Mouse (Mus musculus): ENCODE results near the gene Lrrc49.

The Lrrc49 gene

GRCm38 (mm10) chr9:60676429-60676828, 11.5 kb downstream of the Lrrc49 start:
- DNase-seq (ENCODE audit: low read depth in 1 of 2, low spot score in 2 of 2) = no peak

GRCm38 (mm10) chr9:60674780-60675179, 13.2 kb downstream of the Lrrc49 start:
- DNase-seq (ENCODE audit: low read depth in 1 of 2, low spot score in 2 of 2) = no peak

GRCm38 (mm10) chr9:60672568-60672967, 15.4 kb downstream of the Lrrc49 start:
- no peak for DNase-seq (ENCODE audit: low read depth in 1 of 2, low spot score in 2 of 2)

GRCm38 (mm10) chr9:60668886-60669285, 19.1 kb downstream of the Lrrc49 start:
- DNase-seq (ENCODE audit: low read depth in 1 of 2, low spot score in 2 of 2) = no peak

GRCm38 (mm10) chr9:60665535-60665934, 22.4 kb downstream of the Lrrc49 start:
- no peak for DNase-seq (ENCODE audit: low read depth in 1 of 2, low spot score in 2 of 2)

- DNase-seq (ENCODE audit: low read depth in 1 of 2, low spot score in 2 of 2) = no peak
Observed at GRCm38 (mm10) chr9:60664866-60665265, 23.1 kb downstream of the Lrrc49 start.

GRCm38 (mm10) chr9:60664385-60664784, 23.6 kb downstream of the Lrrc49 start:
- DNase-seq (ENCODE audit: low read depth in 1 of 2, low spot score in 2 of 2) = no peak

GRCm38 (mm10) chr9:60662936-60663335, 25.0 kb downstream of the Lrrc49 start:
- no peak for DNase-seq (ENCODE audit: low read depth in 1 of 2, low spot score in 2 of 2)

GRCm38 (mm10) chr9:60653582-60653981, 34.4 kb downstream of the Lrrc49 start:
- no peak for DNase-seq (ENCODE audit: low read depth in 1 of 2, low spot score in 2 of 2)

GRCm38 (mm10) chr9:60653137-60653536, 34.8 kb downstream of the Lrrc49 start:
- no peak for DNase-seq (ENCODE audit: low read depth in 1 of 2, low spot score in 2 of 2)

GRCm38 (mm10) chr9:60650277-60650676, 37.7 kb downstream of the Lrrc49 start:
- DNase-seq (ENCODE audit: low read depth in 1 of 2, low spot score in 2 of 2) = no peak

GRCm38 (mm10) chr9:60648981-60649975, 38.7 kb downstream of the Lrrc49 start:
- no peak for DNase-seq (ENCODE audit: low read depth in 1 of 2, low spot score in 2 of 2)

- no peak for DNase-seq (ENCODE audit: low read depth in 1 of 2, low spot score in 2 of 2)
Observed at GRCm38 (mm10) chr9:60633601-60634000, 54.4 kb downstream of the Lrrc49 start.

- DNase-seq (ENCODE audit: low read depth in 1 of 2, low spot score in 2 of 2) = no peak
Observed at GRCm38 (mm10) chr9:60626311-60626791, 61.6 kb downstream of the Lrrc49 start.

- DNase-seq (ENCODE audit: low read depth in 1 of 2, low spot score in 2 of 2) = no peak
Observed at GRCm38 (mm10) chr9:60625895-60626294, 62.1 kb downstream of the Lrrc49 start.

GRCm38 (mm10) chr9:60616946-60617345, 71.0 kb downstream of the Lrrc49 start:
- DNase-seq (ENCODE audit: low read depth in 1 of 2, low spot score in 2 of 2) = no peak

GRCm38 (mm10) chr9:60616359-60616758, 71.6 kb downstream of the Lrrc49 start:
- DNase-seq (ENCODE audit: low read depth in 1 of 2, low spot score in 2 of 2) = no peak

GRCm38 (mm10) chr9:60612260-60612659, 75.7 kb downstream of the Lrrc49 start:
- no peak for DNase-seq (ENCODE audit: low read depth in 1 of 2, low spot score in 2 of 2)

- no peak for DNase-seq (ENCODE audit: low read depth in 1 of 2, low spot score in 2 of 2)
Observed at GRCm38 (mm10) chr9:60610194-60610593, 77.8 kb downstream of the Lrrc49 start.

GRCm38 (mm10) chr9:60608857-60609256, 79.1 kb downstream of the Lrrc49 start:
- no peak for DNase-seq (ENCODE audit: low read depth in 1 of 2, low spot score in 2 of 2)

GRCm38 (mm10) chr9:60608086-60608485, 79.9 kb downstream of the Lrrc49 start:
- no peak for DNase-seq (ENCODE audit: low read depth in 1 of 2, low spot score in 2 of 2)

- DNase-seq (ENCODE audit: low read depth in 1 of 2, low spot score in 2 of 2) = no peak
Observed at GRCm38 (mm10) chr9:60604971-60605370, 83.0 kb downstream of the Lrrc49 start.

- no peak for DNase-seq (ENCODE audit: low read depth in 1 of 2, low spot score in 2 of 2)
Observed at GRCm38 (mm10) chr9:60601936-60602335, 86.0 kb downstream of the Lrrc49 start.

All from monocyte, adult 2 months (primary cell).